Mouse (Mus musculus) embryonic facial prominence, embryonic 13.5 days (tissue): ENCODE measurements around the gene Afg1l. TPM values are rescaled to one million over a fixed set of nuclear protein-coding genes. Genes with fewer than 3 reads are reported as not detected.

Source experiments
- ATAC-seq: fragments of 200-750 bp; cut with Nextera tagmentation; 2 replicates; pipeline ENCODE4 v1.8.0; 2017; ENCODE audit warnings: low read depth; ENCODE audit not compliant: insufficient number of reproducible peaks, insufficient read depth, low FRiP score, low TSS enrichment
- H3K27ac ChIP-seq: fragments of 300-500 bp; sonication (generic); 2 replicates; pipeline ENCODE4 v1.5.1; 2015; ENCODE audit warnings: moderate library complexity, mild to moderate bottlenecking, inconsistent platforms
- H3K27me3 ChIP-seq: fragments of 300-500 bp; sonication (generic); 2 replicates; pipeline ENCODE4 v1.6.1; 2015; ENCODE audit warnings: mild to moderate bottlenecking, inconsistent platforms
- H3K36me3 ChIP-seq: fragments of 300-500 bp; sonication (generic); 2 replicates; pipeline ENCODE4 v1.6.1; 2015; ENCODE audit warnings: mild to moderate bottlenecking, inconsistent platforms
- H3K4me1 ChIP-seq: fragments of 300-500 bp; sonication (generic); 2 replicates; pipeline ENCODE4 v1.6.1; 2015; ENCODE audit warnings: inconsistent platforms
- H3K4me2 ChIP-seq: fragments of 300-500 bp; sonication (generic); 2 replicates; pipeline ENCODE4 v1.6.1; 2015; ENCODE audit warnings: moderate library complexity, mild to moderate bottlenecking, inconsistent platforms
- H3K4me3 ChIP-seq: fragments of 300-500 bp; sonication (generic); 2 replicates; pipeline ENCODE4 v1.5.1; 2015; ENCODE audit warnings: mild to moderate bottlenecking, inconsistent platforms
- H3K9ac ChIP-seq: fragments of 300-500 bp; sonication (generic); 2 replicates; pipeline ENCODE4 v1.6.1; 2015; ENCODE audit warnings: mild to moderate bottlenecking, inconsistent platforms
- H3K9me3 ChIP-seq: fragments of 300-500 bp; sonication (generic); 2 replicates; pipeline ENCODE4 v1.6.1; 2016; ENCODE audit warnings: inconsistent platforms
- WGBS: fragments of 180-500 bp; shearing (Covaris S2); methylation state at CpG from one replicate; pipeline ENCODE4 v1.1.7; 2015; ENCODE audit warnings: mixed read lengths; 5-methylcytosine and 5-hydroxymethylcytosine counted together
- polyA plus RNA-seq: library from polyadenylated mRNA; unstranded; fragments of >200 nt; fragmentation: Nextera tagmentation; extraction: Ambion mirVana; gene quantifications from 2 replicates; pipeline ENCODE4 v1.2.1, GENCODE M21; 2015

The Afg1l gene
- polyA plus RNA-seq, 1 experiment from 2014 or later = 7.1 TPM

GRCm38 (mm10) chr10:42294392-42294791, 184.0 kb downstream of the Afg1l start:
- Histone ChIP-seq H3K4me3 (no peak overlapping the region), H3K27me3 (no peaks in the 10 kb centered on the region; the same call in 1 of the 2 replicates), H3K4me1 (no peaks in the 10 kb centered on the region), H3K27ac (no peak overlapping the region), H3K4me2 (no peak overlapping the region), H3K9ac (no peak overlapping the region), H3K9me3 (peaks cover 8% of the 10 kb centered on the region; the same call in 1 of the 2 replicates), H3K36me3 (no peaks in the 10 kb centered on the region)
- 57% methylated on average over 2 of the region's 2 CpGs for WGBS
- ATAC-seq = no peak

- Histone ChIP-seq H3K36me3 (no peaks in the 10 kb centered on the region), H3K27me3 (no peaks in the 10 kb centered on the region; the same call in 1 of the 2 replicates), H3K4me1 (no peaks in the 10 kb centered on the region), H3K9ac (no peak overlapping the region), H3K4me2 (no peak overlapping the region), H3K9me3 (peaks cover 8% of the 10 kb centered on the region; the same call in 1 of the 2 replicates), H3K27ac (no peak overlapping the region), H3K4me3 (no peak overlapping the region)
- 65% methylated on average over 4 of the region's 4 CpGs for WGBS
- ATAC-seq = no peak
Measured at GRCm38 (mm10) chr10:42293877-42294276, 184.5 kb downstream of the Afg1l start.

GRCm38 (mm10) chr10:42291360-42291759, 187.0 kb downstream of the Afg1l start:
- Histone ChIP-seq H3K27ac (no peak overlapping the region), H3K9me3 (peaks cover 1% of the 10 kb centered on the region; the same call in 1 of the 2 replicates), H3K36me3 (no peaks in the 10 kb centered on the region), H3K4me3 (no peak overlapping the region), H3K9ac (no peak overlapping the region), H3K4me1 (no peaks in the 10 kb centered on the region), H3K4me2 (no peak overlapping the region), H3K27me3 (no peaks in the 10 kb centered on the region; the same call in 1 of the 2 replicates)
- no peak for ATAC-seq
- 64% methylated on average over 5 of the region's 5 CpGs for WGBS

GRCm38 (mm10) chr10:42287666-42288065, 190.7 kb downstream of the Afg1l start:
- Histone ChIP-seq H3K36me3 (no peaks in the 10 kb centered on the region), H3K27ac (no peak overlapping the region), H3K27me3 (no peaks in the 10 kb centered on the region), H3K4me1 (no peaks in the 10 kb centered on the region), H3K9me3 (peaks cover 15% of the 10 kb centered on the region), H3K4me2 (no peak overlapping the region), H3K4me3 (no peak overlapping the region), H3K9ac (no peak overlapping the region)
- ATAC-seq = no peak
- WGBS = 53% methylated on average over 1 of the region's 1 CpGs

- Histone ChIP-seq H3K9ac (peak overlapping the region; percentile 88), H3K9me3 (no peaks in the 10 kb centered on the region), H3K4me3 (peak overlapping the region; percentile 79), H3K27ac (peak overlapping the region; percentile 98), H3K4me1 (peaks cover 20% of the 10 kb centered on the region), H3K36me3 (0 out of 2 replicates have a peak, but pooled peaks cover under 1% of the 10 kb centered on the region), H3K4me2 (peak overlapping the region; percentile 98), H3K27me3 (0 out of 2 replicates have a peak, but pooled peaks cover 4% of the 10 kb centered on the region)
- no peak for ATAC-seq
- 1% methylated on average over 38 of the region's 38 CpGs for WGBS
Measured at GRCm38 (mm10) chr10:42278307-42278850, 200.0 kb downstream of the Afg1l start.

- Histone ChIP-seq H3K27ac (peak overlapping the region; percentile 98), H3K9ac (peak overlapping the region; percentile 88), H3K36me3 (0 out of 2 replicates have a peak, but pooled peaks cover 3% of the 10 kb centered on the region), H3K9me3 (no peaks in the 10 kb centered on the region), H3K27me3 (0 out of 2 replicates have a peak, but pooled peaks cover 4% of the 10 kb centered on the region), H3K4me3 (peak overlapping the region; percentile 79), H3K4me1 (peaks cover 21% of the 10 kb centered on the region), H3K4me2 (peak overlapping the region; percentile 98)
- ATAC-seq = peak; percentile 91
- WGBS = under 1% methylated on average over 77 of the region's 78 CpGs
Measured at GRCm38 (mm10) chr10:42277476-42278306, 200.7 kb downstream of the Afg1l start.

- Histone ChIP-seq H3K36me3 (0 out of 2 replicates have a peak, but pooled peaks cover 3% of the 10 kb centered on the region), H3K4me2 (peak within 1 kb of the TSS; percentile 98), H3K4me1 (peaks cover 26% of the 10 kb centered on the region), H3K9ac (peak within 1 kb of the TSS; percentile 88), H3K27me3 (0 out of 2 replicates have a peak, but pooled peaks cover 4% of the 10 kb centered on the region), H3K4me3 (peak within 1 kb of the TSS; percentile 79), H3K27ac (peak within 1 kb of the TSS; percentile 98), H3K9me3 (no peaks in the 10 kb centered on the region)
- WGBS = under 1% methylated on average over 68 of the region's 88 CpGs
- ATAC-seq = peak; percentile 80
Measured at GRCm38 (mm10) chr10:42276507-42277345, 201.6 kb downstream of the Afg1l start, which contains the start of gene Foxo3. Gene Foxo3, minus strand, starts transcription at chr10:42276755.

- 0 out of 2 replicates have a peak, but pooled peaks cover 4% of the 10 kb centered on the region for H3K27me3 ChIP-seq
- H3K4me1 ChIP-seq = peaks cover 34% of the 10 kb centered on the region
- H3K9me3 ChIP-seq = no peaks in the 10 kb centered on the region
- peak overlapping the region; percentile 88 for H3K9ac ChIP-seq
- ATAC-seq = no peak
- H3K27ac ChIP-seq = peak overlapping the region; percentile 98
- H3K36me3 ChIP-seq = 0 out of 2 replicates have a peak, but pooled peaks cover 3% of the 10 kb centered on the region
- WGBS = 0% methylated on average over 37 of the region's 40 CpGs
- H3K4me2 ChIP-seq = peak overlapping the region; percentile 98
- peak overlapping the region; percentile 79 for H3K4me3 ChIP-seq
Measured at GRCm38 (mm10) chr10:42275871-42276501, 202.4 kb downstream of the Afg1l start.

- H3K27ac ChIP-seq = peak overlapping the region; percentile 98
- peak overlapping the region; percentile 88 for H3K9ac ChIP-seq
- H3K4me2 ChIP-seq = peak overlapping the region; percentile 98
- under 1% methylated on average over 51 of the region's 54 CpGs for WGBS
- ATAC-seq = no peak
- peaks cover 35% of the 10 kb centered on the region for H3K4me1 ChIP-seq
- peak overlapping the region; percentile 79 for H3K4me3 ChIP-seq
- no peaks in the 10 kb centered on the region for H3K9me3 ChIP-seq
- H3K27me3 ChIP-seq = 0 out of 2 replicates have a peak, but pooled peaks cover 4% of the 10 kb centered on the region
- 0 out of 2 replicates have a peak, but pooled peaks cover 3% of the 10 kb centered on the region for H3K36me3 ChIP-seq
Measured at GRCm38 (mm10) chr10:42275401-42275870, 202.9 kb downstream of the Afg1l start.

GRCm38 (mm10) chr10:42274712-42275400, 203.5 kb downstream of the Afg1l start:
- Histone ChIP-seq H3K9ac (peak overlapping the region; percentile 88), H3K4me2 (peak overlapping the region; percentile 98), H3K36me3 (peaks cover 4% of the 10 kb centered on the region; the same call in 1 of the 2 replicates), H3K4me1 (peaks cover 37% of the 10 kb centered on the region), H3K4me3 (peak overlapping the region; percentile 79), H3K9me3 (no peaks in the 10 kb centered on the region), H3K27me3 (0 out of 2 replicates have a peak, but pooled peaks cover 4% of the 10 kb centered on the region), H3K27ac (peak overlapping the region; percentile 98)
- WGBS = 1% methylated on average over 65 of the region's 65 CpGs
- ATAC-seq = no peak
